9 mouse cellular contexts compared by ENCODE assay signal in genomic region chr15:89181561-89182270, GRCm38 (mm10). TPM values are rescaled to one million over a fixed set of nuclear protein-coding genes. Genes with fewer than 3 reads are reported as not detected.
DNase-seq lines count a peak whose midpoint lies in the region; ATAC-seq lines count a peak whose summit lies in the region.
"Had no signal": no experiment of that assay in that cellular context is flagged by ENCODE, and none has a peak within 500 bp of the region (broad histone marks: within the 10 kb centered on the region; RNA-seq: fewer than 3 reads in every experiment).

No protein-coding gene starts in this region.

- no peak for ATAC-seq in limb, embryonic 13.5 days (ENCODE audit: low FRiP score, low read depth)

- peaks cover 14% of the 10 kb centered on the region for H3K36me3 ChIP-seq in limb, embryonic 13.5 days

- peak overlapping the region; percentile 93; the same call in 1 of the 2 replicates for H3K9ac ChIP-seq in limb, embryonic 13.5 days

- 75% methylated on average over 10 of the region's 10 CpGs for WGBS in limb, embryonic 13.5 days

- H3K4me1 ChIP-seq in limb, embryonic 13.5 days = peaks cover 58% of the 10 kb centered on the region

- DNase-seq in cerebellum, adult 9-11 months = peak; percentile 65
- no peak for DNase-seq in cerebellum, postnatal 36 days
- peak; percentile 31 for DNase-seq in retina, embryonic 14.5 days (ENCODE audit: low spot score)
- DNase-seq in retina, postnatal 1 day = no peak
- peak; percentile 49 for DNase-seq in testis, postnatal 10 days (ENCODE audit: low spot score)
- DNase-seq in left cerebral cortex, postnatal 25 days (ENCODE audit: low spot score in 2 of 2) = no peak
- DNase-seq in spleen, adult 18-20 months = no peak

- H3K9me3 ChIP-seq in limb, embryonic 13.5 days = no peaks in the 10 kb centered on the region

- H3K27ac ChIP-seq in limb, embryonic 13.5 days = no peak overlapping the region

- intact Hi-C loops in left cerebral cortex, postnatal 25 days (cut with DNase I) = no loop called here

- H3K4me3 ChIP-seq in limb, embryonic 13.5 days = peak overlapping the region; percentile 82

- H3K4me2 ChIP-seq in limb, embryonic 13.5 days (replicated peaks) = peak overlapping the region; percentile 96

- H3K27me3 ChIP-seq in limb, embryonic 13.5 days = no peaks in the 10 kb centered on the region
- H3K27me3 ChIP-seq: CH12.LX had no signal

RNA-seq across cellular contexts. Expression of gene Plxnb2, which starts 1.1 kb away (rescaled TPM):
- 130 and 144 TPM in 2 replicates for polyA plus RNA-seq in limb, embryonic 13.5 days (2015; fragmentation: Nextera tagmentation; extraction: Ambion mirVana)
- total RNA-seq in left cerebral cortex, postnatal 25 days (2021) = 10 to 100 TPM; 43.4 to 44.9 TPM

RNA-seq across cellular contexts. Expression of gene Dennd6b, which starts 14.6 kb away (rescaled TPM):
- 22.8 and 25.8 TPM in 2 replicates for polyA plus RNA-seq in limb, embryonic 13.5 days (2015; fragmentation: Nextera tagmentation; extraction: Ambion mirVana)
- total RNA-seq in left cerebral cortex, postnatal 25 days (2021) = 10 to 100 TPM; 44.8 to 47.0 TPM

RNA-seq across cellular contexts. Expression of gene Ppp6r2, which starts 29.6 kb away (rescaled TPM):
- polyA plus RNA-seq in limb, embryonic 13.5 days (2015; fragmentation: Nextera tagmentation; extraction: Ambion mirVana) = 31.8 and 36.3 TPM in 2 replicates
- 100 to 1,000 TPM; 148 to 149 TPM for total RNA-seq in left cerebral cortex, postnatal 25 days (2021)

RNA-seq across cellular contexts. Expression of gene Mapk11, which starts 32.3 kb away (rescaled TPM):
- 8.4 and 10.4 TPM in 2 replicates for polyA plus RNA-seq in limb, embryonic 13.5 days (2015; fragmentation: Nextera tagmentation; extraction: Ambion mirVana)
- total RNA-seq in left cerebral cortex, postnatal 25 days (2021) = 10 to 100 TPM; 47.1 to 51.1 TPM

RNA-seq across cellular contexts. Expression of gene Mapk12, which starts 41.2 kb away (rescaled TPM):
- 6.4 and 6.5 TPM in 2 replicates for polyA plus RNA-seq in limb, embryonic 13.5 days (2015; fragmentation: Nextera tagmentation; extraction: Ambion mirVana)
- 1 to 10 TPM; 5.9 to 7.6 TPM for total RNA-seq in left cerebral cortex, postnatal 25 days (2021)

Comparison
In these comparisons a context has a peak if more than half of its experiments do, and no peak if none do; other contexts are left out.
1. DNase-seq: peak in cerebellum, adult 9-11 months (single experiment), retina, embryonic 14.5 days (single experiment) and testis, postnatal 10 days (single experiment); none in cerebellum, postnatal 36 days (0 of 2), retina, postnatal 1 day (single experiment), left cerebral cortex, postnatal 25 days (0 of 2) and spleen, adult 18-20 months (0 of 2).